Mouse (Mus musculus) forebrain, embryonic 11.5 days (tissue): ENCODE measurements around the gene AL607142.1. TPM values are rescaled to one million over a fixed set of nuclear protein-coding genes. Genes with fewer than 3 reads are reported as not detected.

Source experiments
- ATAC-seq: fragments of 200-750 bp; cut with Nextera tagmentation; replicated peaks from 2 replicates; pipeline ENCODE4 v1.8.0; 2017; ENCODE audit warnings: moderate TSS enrichment; ENCODE audit not compliant: low FRiP score
- DNase-seq: peaks from one replicate; pipeline ENCODE4 v3.0.0-alpha.2; 2017; ENCODE audit warnings: low spot score
- H3K27ac ChIP-seq: fragments of 300-500 bp; sonication (generic); 2 replicates; pipeline ENCODE4 v1.5.1; 2014; ENCODE audit warnings: low read depth, low read length
- H3K27me3 ChIP-seq: fragments of 300-500 bp; sonication (generic); 2 replicates; pipeline ENCODE4 v1.6.1; 2014; ENCODE audit warnings: mild to moderate bottlenecking, low read length, mixed read lengths; ENCODE audit not compliant: control insufficient read depth, insufficient read depth
- H3K36me3 ChIP-seq: fragments of 300-500 bp; sonication (generic); 2 replicates; pipeline ENCODE4 v1.6.1; 2014; ENCODE audit warnings: mild to moderate bottlenecking, low read length, moderate library complexity, mixed read lengths; ENCODE audit not compliant: control insufficient read depth, insufficient read depth
- H3K4me1 ChIP-seq: fragments of 300-500 bp; sonication (generic); replicated peaks from 2 replicates; pipeline ENCODE4 v1.6.1; 2014; ENCODE audit warnings: low read length, mixed read lengths; ENCODE audit not compliant: control insufficient read depth, insufficient read depth
- H3K4me2 ChIP-seq: fragments of 300-500 bp; sonication (generic); 2 replicates; pipeline ENCODE4 v1.6.1; 2014; ENCODE audit warnings: low read depth, mild to moderate bottlenecking, low read length, moderate library complexity, mixed read lengths; ENCODE audit not compliant: severe bottlenecking
- H3K4me3 ChIP-seq: fragments of 300-500 bp; sonication (generic); 2 replicates; pipeline ENCODE4 v1.5.1; 2014; ENCODE audit warnings: low read depth, low read length
- H3K9ac ChIP-seq: fragments of 300-500 bp; sonication (generic); 2 replicates; pipeline ENCODE4 v1.6.1; 2014; ENCODE audit warnings: low read length
- H3K9me3 ChIP-seq: fragments of 300-500 bp; sonication (generic); 2 replicates; pipeline ENCODE4 v1.6.1; 2016; ENCODE audit warnings: low read length, mixed read lengths; ENCODE audit not compliant: control insufficient read depth
- WGBS: fragments of 180-500 bp; shearing (Covaris S2); extraction: QIAGEN DNeasy Blood & Tissue Kit; methylation state at CpG from one replicate; pipeline ENCODE4 v1.1.7; 2014; 5-methylcytosine and 5-hydroxymethylcytosine counted together
- polyA plus RNA-seq: library from polyadenylated mRNA; unstranded; fragments of >200 nt; fragmentation: Nextera tagmentation; extraction: Ambion mirVana; gene quantifications from 2 replicates; pipeline ENCODE4 v1.2.1, GENCODE M21; 2014

Gene AL607142.1
- polyA plus RNA-seq, 1 experiment from 2014 or later, result not detected

DNA sequence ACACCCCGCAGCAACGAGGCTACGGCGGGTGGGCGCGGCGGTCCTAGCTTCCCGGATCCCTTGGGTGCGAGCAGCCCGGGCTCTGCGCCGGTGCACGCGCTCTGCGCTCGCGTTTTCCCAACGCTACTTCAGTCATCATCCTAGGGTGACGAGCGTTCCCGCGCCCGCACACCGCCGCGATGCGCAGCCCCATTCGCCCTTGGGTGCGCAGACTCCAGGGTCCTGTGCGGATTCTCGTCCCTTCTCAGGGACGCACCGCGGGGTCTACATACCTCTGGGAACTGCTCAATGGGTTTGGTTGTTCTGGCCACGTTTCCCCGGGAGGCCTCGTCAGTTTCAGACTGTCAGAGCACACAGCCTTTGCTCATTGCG, 31.8 kb upstream of the AL607142.1 start:
- no peak overlapping the region for H3K27ac ChIP-seq
- 1% methylated on average over 38 of the region's 38 CpGs for WGBS

DNA sequence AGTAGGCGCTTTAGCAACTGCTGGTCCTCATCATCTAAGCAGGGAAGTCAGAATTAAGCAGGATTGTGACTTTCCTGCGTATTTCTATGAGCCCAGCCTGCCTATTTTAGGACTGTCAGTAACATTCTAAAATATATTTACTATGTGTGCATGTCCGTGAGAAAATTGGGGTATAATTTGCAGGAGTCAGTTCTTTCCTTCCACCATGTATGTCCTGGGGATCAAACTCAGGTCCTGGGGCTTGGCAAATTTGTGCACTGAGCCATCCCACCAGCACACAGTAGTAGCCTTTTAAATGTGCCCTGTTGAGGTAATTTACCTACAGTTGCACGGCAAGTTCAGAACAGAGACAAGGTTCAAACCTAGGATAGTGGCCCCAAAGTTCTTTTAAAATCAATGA, 28.5 kb upstream of the AL607142.1 start:
- Histone ChIP-seq H3K4me2 (no peak overlapping the region), H3K27ac (no peak overlapping the region), H3K36me3 (no peaks in the 10 kb centered on the region), H3K4me3 (no peak overlapping the region), H3K9me3 (no peaks in the 10 kb centered on the region), H3K4me1 (peaks cover 2% of the 10 kb centered on the region; the same call in 1 of the 2 replicates), H3K27me3 (peaks cover 35% of the 10 kb centered on the region), H3K9ac (no peak overlapping the region)
- 90% methylated on average over 4 of the region's 4 CpGs for WGBS
- no peak for DNase-seq
- no peak for ATAC-seq

More for the DNA sequence above, 31.8 kb upstream of the AL607142.1 start:
- Histone ChIP-seq H3K36me3 (no peaks in the 10 kb centered on the region), H3K4me1 (peaks cover 2% of the 10 kb centered on the region; the same call in 1 of the 2 replicates), H3K9ac (peak overlapping the region; percentile 10), H3K27me3 (peaks cover 38% of the 10 kb centered on the region), H3K4me2 (peak overlapping the region; percentile 82), H3K4me3 (peak overlapping the region; percentile 41), H3K9me3 (no peaks in the 10 kb centered on the region)
- ATAC-seq (no peak), DNase-seq (peak; percentile 54)

DNA sequence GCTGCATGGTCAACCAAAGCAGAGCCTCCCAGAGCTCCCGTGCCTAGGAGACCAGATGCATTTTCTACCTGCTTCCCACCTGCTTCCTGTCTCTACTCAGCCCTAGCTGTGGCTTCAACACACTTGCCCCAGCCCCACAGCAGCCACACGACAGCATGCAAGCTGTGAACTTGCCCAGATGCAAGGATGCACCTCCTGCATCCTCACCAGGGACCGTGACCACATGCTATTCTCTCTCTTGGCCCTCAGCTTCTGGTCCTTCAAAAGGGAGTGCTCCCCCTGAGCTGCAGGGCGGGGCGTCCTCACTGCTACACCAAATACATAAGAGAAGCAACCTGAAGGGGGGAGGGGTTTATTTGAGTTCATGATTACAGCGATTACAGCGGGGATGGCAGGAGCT, 27.8 kb upstream of the AL607142.1 start:
- 55% methylated on average over 7 of the region's 7 CpGs for WGBS
- Histone ChIP-seq H3K4me2 (no peak overlapping the region), H3K9me3 (no peaks in the 10 kb centered on the region), H3K36me3 (no peaks in the 10 kb centered on the region), H3K27me3 (peaks cover 28% of the 10 kb centered on the region), H3K27ac (no peak overlapping the region), H3K4me3 (no peak overlapping the region), H3K9ac (no peak overlapping the region), H3K4me1 (peaks cover 2% of the 10 kb centered on the region; the same call in 1 of the 2 replicates)
- DNase-seq (no peak), ATAC-seq (no peak)

DNA sequence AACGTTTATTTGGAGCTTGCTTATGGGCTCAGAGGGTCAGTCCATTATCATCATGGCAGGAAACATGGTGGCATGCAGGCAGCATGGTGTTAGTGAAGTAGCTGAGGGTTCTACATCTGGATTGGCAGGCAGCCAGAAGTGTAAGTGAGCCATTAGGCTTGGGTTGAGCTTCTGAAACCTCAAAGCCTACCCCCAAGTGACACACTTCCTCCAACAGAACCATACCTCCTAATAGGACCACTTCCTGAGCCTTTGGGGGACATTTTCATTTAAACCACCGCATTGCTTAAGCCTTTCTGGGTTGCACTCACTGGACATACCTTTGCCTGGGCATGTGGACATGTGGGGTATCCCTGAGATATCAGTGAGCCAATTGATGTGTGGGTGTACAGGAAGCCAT, 23.3 kb upstream of the AL607142.1 start:
- H3K9ac ChIP-seq, result no peak overlapping the region
- H3K27me3 ChIP-seq, result no peaks in the 10 kb centered on the region
- no peak overlapping the region for H3K4me3 ChIP-seq
- DNase-seq, result no peak
- ATAC-seq, result no peak
- no peak overlapping the region for H3K4me2 ChIP-seq
- WGBS, result 76% methylated on average over 2 of the region's 2 CpGs
- H3K9me3 ChIP-seq, result no peaks in the 10 kb centered on the region
- no peaks in the 10 kb centered on the region for H3K4me1 ChIP-seq
- no peak overlapping the region for H3K27ac ChIP-seq
- no peaks in the 10 kb centered on the region for H3K36me3 ChIP-seq

DNA sequence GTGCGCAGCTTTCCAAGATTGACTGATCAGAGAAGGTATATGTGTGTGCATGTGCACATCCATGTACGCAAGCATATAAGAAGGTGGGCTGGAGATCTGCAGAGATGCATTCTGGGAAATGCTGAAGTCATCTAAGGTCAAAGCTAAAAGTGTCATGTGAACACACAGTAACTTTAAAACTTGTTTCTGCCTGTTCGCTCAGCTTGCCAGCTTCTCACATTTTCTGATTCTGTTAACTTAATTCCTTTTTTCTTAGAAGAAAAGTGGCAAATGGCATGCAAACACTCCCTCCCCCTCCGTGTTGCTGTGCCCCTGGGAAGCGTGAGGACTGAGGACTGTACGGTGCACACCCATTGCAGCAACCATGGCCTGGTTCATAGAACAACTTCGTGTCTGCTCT, 22.3 kb upstream of the AL607142.1 start:
- H3K4me3 ChIP-seq, result no peak overlapping the region
- 90% methylated on average over 7 of the region's 7 CpGs for WGBS
- no peak overlapping the region for H3K9ac ChIP-seq
- no peak for DNase-seq
- H3K4me2 ChIP-seq, result no peak overlapping the region
- ATAC-seq, result no peak
- no peak overlapping the region for H3K27ac ChIP-seq
- no peaks in the 10 kb centered on the region for H3K27me3 ChIP-seq
- H3K36me3 ChIP-seq, result no peaks in the 10 kb centered on the region
- no peaks in the 10 kb centered on the region for H3K9me3 ChIP-seq
- H3K4me1 ChIP-seq, result no peaks in the 10 kb centered on the region

DNA sequence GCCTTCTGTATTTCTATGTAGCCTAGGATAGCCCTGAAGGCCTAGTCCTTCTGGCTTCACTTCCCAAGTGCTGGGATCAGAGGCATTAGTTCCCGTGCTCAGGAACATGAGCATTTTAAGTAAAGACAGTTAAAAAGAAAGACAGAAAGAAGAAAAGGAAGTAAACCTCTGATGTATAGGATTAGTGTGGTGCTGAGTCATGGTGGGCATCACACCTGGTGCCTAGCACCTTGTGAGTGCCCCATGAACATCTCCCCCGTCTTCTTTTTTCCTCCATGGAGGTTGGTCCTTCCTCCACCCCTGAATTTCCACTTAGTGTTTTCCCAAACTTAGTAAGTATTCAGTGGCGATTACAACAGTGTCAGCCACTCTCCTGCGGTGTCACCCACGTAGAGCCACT, 20.2 kb upstream of the AL607142.1 start:
- Histone ChIP-seq H3K9me3 (no peaks in the 10 kb centered on the region), H3K9ac (no peak overlapping the region), H3K27ac (no peak overlapping the region), H3K4me2 (no peak overlapping the region), H3K4me3 (no peak overlapping the region), H3K4me1 (no peaks in the 10 kb centered on the region), H3K36me3 (no peaks in the 10 kb centered on the region), H3K27me3 (no peaks in the 10 kb centered on the region)
- ATAC-seq (no peak), DNase-seq (no peak)
- 82% methylated on average over 5 of the region's 5 CpGs for WGBS

DNA sequence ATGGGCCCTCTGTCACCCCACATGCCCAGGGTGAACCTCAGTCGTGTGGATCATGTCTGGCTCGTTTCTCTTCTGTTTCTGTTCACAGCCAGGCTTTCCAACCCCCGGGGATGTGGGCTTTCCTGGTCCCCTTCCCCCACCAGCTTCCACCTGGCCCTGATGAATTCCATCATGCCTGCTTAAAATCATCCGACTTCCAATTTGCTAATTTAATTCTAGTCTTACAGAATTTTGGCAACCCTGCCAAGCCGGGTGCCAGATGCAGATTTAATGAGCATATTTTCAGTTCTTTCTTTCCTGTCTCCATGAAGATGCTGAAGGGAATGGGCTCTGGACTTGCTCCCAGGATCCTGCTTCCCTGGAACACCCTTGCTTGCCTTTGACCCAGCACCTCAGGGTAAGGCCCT, 19.7 kb upstream of the AL607142.1 start:
- no peaks in the 10 kb centered on the region for H3K4me1 ChIP-seq
- no peaks in the 10 kb centered on the region for H3K27me3 ChIP-seq
- DNase-seq (no peak), ATAC-seq (no peak)
- H3K36me3 ChIP-seq, result no peaks in the 10 kb centered on the region
- no peak overlapping the region for H3K4me3 ChIP-seq
- no peaks in the 10 kb centered on the region for H3K9me3 ChIP-seq
- H3K27ac ChIP-seq, result no peak overlapping the region
- no peak overlapping the region for H3K9ac ChIP-seq
- no peak overlapping the region for H3K4me2 ChIP-seq
- WGBS, result 70% methylated on average over 5 of the region's 5 CpGs

DNA sequence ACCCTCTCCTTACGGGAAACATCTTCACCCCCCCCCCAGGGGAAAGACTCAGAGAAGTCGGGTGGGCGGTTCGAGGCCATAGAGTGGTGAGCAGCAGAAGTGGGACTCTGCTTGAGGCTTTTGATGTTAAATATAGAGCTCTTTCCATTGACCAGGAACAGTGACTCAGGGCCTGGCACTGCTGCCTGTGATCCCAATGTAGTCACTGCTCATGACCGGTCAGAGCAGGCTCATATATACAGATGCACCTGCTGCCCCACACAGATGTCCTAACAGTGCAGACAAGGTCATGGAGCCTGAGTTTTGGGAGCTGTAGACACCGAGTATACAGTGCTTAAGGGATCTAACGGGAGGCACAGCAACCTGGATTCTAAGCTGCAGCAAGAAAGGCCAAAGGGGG, 18.9 kb upstream of the AL607142.1 start:
- no peaks in the 10 kb centered on the region for H3K27me3 ChIP-seq
- H3K9me3 ChIP-seq, result no peaks in the 10 kb centered on the region
- no peak for DNase-seq

DNA sequence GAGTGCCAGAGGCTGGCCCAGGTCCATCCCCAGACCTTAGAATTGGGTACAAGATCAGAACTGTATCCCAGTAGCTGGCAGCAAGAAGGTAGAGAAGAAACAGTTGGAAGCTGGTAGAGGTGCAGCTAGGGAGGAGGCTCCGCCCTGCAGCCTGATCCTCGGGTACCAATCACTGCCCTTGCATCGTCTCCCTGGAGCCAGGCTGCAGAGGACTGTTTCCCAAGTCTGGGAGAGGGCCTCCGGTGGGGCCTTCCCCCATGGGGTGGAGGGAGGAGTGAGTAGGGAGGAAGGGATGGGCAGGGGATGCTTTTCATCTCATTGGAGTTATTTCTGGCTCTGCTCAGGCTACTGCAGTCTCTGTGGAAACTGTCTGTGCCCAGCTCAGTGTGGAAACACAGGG, 17.7 kb upstream of the AL607142.1 start:
- Histone ChIP-seq H3K4me2 (no peak overlapping the region), H3K9ac (no peak overlapping the region), H3K9me3 (no peaks in the 10 kb centered on the region), H3K4me1 (no peaks in the 10 kb centered on the region), H3K4me3 (no peak overlapping the region), H3K27me3 (no peaks in the 10 kb centered on the region), H3K27ac (no peak overlapping the region), H3K36me3 (no peaks in the 10 kb centered on the region)
- DNase-seq (no peak), ATAC-seq (no peak)
- 33% methylated on average over 4 of the region's 4 CpGs for WGBS

More for the DNA sequence above, 18.9 kb upstream of the AL607142.1 start:
- WGBS, result 90% methylated on average over 7 of the region's 7 CpGs
- Histone ChIP-seq H3K36me3 (no peaks in the 10 kb centered on the region), H3K9ac (no peak overlapping the region), H3K27ac (no peak overlapping the region), H3K4me1 (no peaks in the 10 kb centered on the region), H3K4me3 (no peak overlapping the region), H3K4me2 (no peak overlapping the region)
- ATAC-seq, result no peak
